Mouse (Mus musculus): ENCODE results near the gene Il6ra.
A peak's percentile ranks its signal among the peaks of the same experiment; 100 is the strongest.

Gene Il6ra

DNA sequence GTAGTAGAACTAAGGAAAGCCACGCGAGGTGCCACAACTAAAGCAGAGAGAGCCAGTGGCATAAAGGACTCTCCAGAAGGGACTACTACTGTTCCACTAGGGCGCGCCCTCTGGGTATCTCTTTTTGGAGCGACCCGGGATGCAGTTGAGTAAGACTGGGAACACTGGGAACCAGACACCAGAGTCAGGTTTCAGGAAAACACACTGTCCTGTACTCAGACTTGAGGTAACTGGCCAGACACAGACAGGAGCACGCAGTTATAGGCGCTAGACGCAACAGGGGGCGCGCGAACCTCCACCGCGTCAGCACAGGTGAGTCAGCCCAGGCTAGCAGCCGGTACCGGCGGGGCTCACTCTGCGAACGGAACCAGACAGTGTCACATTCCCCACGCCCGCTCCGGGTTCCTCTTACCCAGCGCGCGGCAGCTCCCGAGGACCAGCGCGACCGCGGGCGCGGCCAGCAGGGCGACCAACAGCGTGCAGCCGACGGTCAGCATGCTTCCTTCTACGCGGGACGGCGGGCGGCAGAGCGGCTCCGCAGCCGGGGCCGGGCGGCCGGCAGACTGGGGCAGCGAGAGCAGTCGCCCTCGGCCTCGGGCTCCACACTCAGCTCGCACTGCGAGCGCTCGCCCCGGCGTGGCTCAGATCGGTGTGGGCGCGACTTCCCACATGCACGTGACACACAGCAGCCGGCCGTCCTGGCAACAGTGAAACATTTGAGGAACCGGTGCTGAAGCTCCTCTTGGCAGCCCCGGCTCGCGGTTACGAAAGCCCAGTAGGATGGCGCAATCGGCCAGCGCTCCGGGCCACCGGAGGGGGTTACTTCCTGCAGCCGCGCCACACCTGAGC lies at the start of gene Il6ra:
Gene Il6ra, minus strand, starts transcription at position 654 of the 849 bp plus-strand sequence.
- DNase-seq = peak; percentile 57 to 63

DNA sequence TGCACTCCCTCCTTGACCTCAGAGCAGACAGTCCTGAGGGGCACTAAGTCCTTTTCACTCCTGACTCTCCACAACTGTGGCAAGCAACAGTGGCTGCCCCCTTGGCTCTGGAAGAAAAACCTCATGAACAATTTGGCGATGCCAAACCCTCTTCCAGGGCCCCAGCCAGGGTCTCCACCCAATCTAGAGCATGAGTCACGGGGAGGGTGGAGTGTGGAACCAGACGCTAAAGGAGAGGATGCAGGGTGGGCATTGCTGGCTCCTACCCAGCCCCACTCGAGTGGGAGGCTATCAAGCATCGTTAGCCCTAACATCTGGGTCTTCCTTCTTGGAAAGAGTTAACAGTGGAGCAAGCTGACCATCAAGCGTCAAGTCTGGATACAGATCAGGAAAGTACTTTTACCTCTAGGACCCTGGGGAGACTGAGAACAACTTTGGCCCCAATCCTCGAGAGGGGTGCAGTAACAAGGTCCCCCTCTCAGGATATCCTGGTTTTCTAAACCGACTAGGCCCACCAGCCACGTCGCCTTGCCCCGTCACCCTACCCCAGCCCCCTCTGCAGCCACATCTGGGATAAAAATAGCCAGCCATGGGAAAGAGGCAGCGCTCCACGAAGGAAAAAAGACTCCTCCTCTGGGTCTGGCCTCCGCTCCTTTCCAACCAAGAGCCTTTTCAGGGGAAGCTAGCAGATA lies 49.2 kb upstream of the Il6ra start:
- no peak for DNase-seq

- peak in 1 of 2 experiments; percentile 11 for DNase-seq
Observed at GRCm38 (mm10) chr3:89961436-89961835, 48.4 kb upstream of the Il6ra start.

- DNase-seq = peak; percentile 87 to 91
Observed at GRCm38 (mm10) chr3:89960469-89960868, 47.5 kb upstream of the Il6ra start.

DNA sequence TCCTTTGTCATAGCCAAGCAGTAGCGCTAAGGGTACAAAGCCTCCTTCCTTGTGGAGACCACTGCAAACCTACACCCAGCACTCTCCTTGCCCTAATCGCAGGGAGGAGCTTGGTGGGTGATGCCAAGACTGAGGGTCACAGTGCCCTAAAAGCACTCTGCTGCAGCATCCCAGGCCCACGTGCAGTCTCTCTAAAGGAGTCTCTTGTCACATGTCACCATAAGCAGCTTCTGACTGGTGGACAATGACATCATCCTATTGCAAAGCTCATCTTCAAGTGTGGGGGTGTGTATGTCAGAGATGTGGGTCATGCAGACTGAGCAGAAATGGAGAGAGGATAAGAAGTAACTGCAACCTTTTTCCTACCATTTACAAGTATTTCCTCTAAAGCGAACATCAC lies 46.4 kb upstream of the Il6ra start:
- DNase-seq = no peak

- no peak for DNase-seq
Observed at GRCm38 (mm10) chr3:89957880-89958279, 44.9 kb upstream of the Il6ra start.

- DNase-seq = no peak
Observed at GRCm38 (mm10) chr3:89956177-89956971, 43.4 kb upstream of the Il6ra start.

- DNase-seq = peak; percentile 76
Observed at GRCm38 (mm10) chr3:89953420-89953819, 40.4 kb upstream of the Il6ra start.

DNA sequence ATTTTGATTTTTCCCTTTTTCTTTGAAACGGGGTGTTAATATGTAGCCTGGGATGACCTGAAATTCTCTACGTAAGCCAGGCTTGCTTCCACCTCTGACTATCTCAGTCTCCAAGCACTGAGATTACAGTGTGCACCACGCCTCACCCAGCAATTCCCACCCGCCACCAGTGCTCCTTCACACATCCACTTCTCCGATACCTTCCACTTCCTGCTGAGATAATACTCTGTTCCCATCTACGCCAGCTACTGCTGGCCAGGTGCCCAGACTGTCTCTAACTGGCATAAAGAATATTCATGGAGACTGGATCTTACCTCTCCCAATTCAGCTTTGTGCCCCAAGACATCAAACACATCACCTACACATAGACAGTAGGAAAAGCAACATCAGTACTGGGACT lies 35.7 kb upstream of the Il6ra start:
- no peak for DNase-seq

DNA sequence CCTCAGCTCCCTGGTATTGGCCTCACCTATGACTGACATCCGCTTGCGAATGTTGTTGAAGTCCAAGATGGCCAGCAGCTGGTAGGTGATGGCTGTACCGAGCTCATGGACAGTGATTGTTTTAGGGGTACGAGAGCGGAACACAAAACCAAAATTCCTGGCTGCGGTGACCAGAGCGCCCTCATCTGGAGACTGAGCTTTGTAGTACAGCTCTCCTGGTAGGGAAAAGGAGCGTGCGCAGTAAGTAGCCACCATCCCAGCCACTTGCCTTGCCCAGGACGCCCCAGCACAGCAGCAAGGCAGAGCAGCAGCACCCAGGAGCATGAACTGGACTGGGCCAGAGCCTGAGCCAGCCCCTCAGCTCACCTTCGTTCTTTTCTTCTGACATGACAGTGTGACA lies 35.0 kb upstream of the Il6ra start:
- DNase-seq = no peak

- DNase-seq = no peak
Observed at GRCm38 (mm10) chr3:89945026-89945425, 32.0 kb upstream of the Il6ra start.

DNA sequence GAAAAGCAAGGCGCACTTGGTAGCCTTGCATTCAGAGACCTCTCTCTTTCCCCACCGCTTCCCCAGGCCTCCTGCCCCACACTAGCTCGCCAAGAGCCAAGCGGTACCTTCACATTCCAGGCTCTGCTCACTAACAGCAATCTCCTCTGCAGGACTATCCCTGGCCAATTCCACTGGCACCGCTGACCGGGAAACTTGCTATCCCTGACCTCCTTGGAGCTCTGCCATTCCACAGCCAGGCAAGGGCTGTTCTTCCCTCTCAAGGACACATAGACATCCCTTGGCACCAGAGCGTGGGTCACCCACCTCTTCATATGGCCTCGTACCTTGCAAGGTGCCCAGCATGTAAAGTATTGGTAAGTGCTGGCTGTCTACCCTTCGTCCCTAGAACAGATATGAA lies 29.9 kb upstream of the Il6ra start:
- DNase-seq = no peak

DNA sequence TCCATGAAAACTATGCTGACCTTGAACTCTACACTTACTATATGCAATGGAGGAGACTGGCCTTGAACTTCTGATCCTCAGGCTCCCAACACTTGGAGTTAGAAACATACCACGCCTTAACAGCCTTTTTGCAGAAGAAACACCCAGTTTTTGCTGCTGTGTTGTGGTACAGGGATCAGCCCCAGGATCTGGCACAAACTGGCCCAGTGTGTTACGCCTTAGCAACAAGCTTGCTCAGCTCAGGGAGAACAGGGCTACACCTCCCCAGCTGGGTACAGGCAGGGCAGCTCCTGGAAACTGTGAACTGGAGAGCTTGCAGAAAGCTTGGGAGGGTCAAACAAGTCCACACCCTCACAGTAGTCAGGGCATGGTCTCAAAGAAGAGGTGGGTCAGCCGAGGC lies 23.5 kb upstream of the Il6ra start:
- no peak for DNase-seq

DNA sequence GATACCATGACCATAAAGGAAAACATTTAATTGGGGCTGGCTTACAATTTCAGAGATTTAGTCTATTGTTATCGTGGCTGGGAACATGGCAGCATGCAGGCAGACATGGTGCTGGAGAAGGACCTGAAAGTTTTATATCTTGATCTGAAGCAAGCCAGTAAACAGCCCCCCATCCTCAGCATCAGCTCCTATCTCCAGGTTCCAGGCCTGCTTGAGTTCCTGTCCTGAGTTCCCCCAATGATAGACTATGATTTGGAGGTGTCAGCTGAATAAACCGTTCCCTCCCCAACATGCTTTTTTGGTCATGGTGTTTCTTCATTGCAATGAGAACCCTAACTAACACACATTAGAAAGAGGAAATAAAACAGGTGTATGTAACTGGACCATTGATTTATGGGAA lies 19.9 kb upstream of the Il6ra start:
- DNase-seq = no peak

GRCm38 (mm10) chr3:89928956-89929355 lies 16.0 kb upstream of the Il6ra start:
- DNase-seq = no peak

- DNase-seq = no peak
Observed at GRCm38 (mm10) chr3:89926440-89926839, 13.4 kb upstream of the Il6ra start.

GRCm38 (mm10) chr3:89920711-89921110 lies 7.7 kb upstream of the Il6ra start:
- DNase-seq = no peak

DNA sequence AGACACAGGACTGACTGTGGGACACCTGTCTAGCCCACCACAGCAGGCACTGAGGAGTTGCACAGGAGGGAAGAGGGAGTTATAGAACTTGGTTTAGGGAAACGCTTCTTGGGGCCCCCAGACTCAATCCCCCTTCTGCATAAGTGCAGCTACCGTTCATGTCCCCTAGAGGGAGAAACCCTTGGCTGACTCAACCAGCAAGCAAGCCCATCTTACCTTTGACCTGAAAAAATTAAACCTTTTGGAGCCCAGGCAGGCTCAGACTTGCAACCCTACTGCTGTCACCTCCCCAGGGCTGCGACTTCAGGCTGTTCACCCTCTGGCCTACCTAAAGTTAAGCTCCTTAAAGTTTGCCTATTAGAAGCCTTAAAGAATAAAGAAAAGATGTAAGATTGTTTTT lies 4.4 kb upstream of the Il6ra start:
- DNase-seq = no peak

GRCm38 (mm10) chr3:89916622-89917021 lies 3.6 kb upstream of the Il6ra start:
- no peak for DNase-seq

- DNase-seq = no peak
Observed at GRCm38 (mm10) chr3:89914700-89915099, 1.7 kb upstream of the Il6ra start.

DNA sequence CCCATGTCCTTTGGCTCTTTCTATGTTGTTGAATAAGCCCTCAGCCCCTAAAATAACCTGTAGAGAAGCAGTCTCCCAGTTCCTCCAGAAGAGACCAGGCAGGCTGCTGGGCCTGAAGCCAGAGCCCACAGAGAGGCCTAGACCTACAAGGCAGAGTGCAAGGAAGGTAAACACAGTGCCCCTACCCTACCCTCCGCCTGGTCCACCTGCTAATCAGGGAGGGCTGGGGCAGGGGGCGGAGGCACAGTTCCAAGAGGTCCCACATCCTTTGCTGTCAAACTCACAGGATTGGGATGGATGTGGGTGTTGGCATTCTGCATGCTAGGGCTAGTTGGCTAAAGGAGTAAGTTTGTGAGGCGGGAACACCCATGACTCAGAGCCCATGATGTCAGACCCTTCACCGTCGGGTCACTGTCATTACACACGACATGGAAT lies 871 bp downstream of the Il6ra start:
- no peak for DNase-seq

- peak in 1 of 2 experiments; percentile 22 for DNase-seq
Observed at GRCm38 (mm10) chr3:89911207-89911606, 1.8 kb downstream of the Il6ra start.
